Mouse (Mus musculus): Measurements from ENCODE around the gene Klhl40.

The Klhl40 gene

GRCm38 (mm10) chr9:121826356-121826755 lies 48.9 kb downstream of the Klhl40 start:
- no peak for DNase-seq (ENCODE audit: low read depth, low spot score)

- no peak for DNase-seq (ENCODE audit: low read depth, low spot score)
Observed at GRCm38 (mm10) chr9:121828314-121828713, 50.9 kb downstream of the Klhl40 start.

GRCm38 (mm10) chr9:121829270-121829992 lies 52.0 kb downstream of the Klhl40 start:
- no peak for DNase-seq (ENCODE audit: low read depth, low spot score)

GRCm38 (mm10) chr9:121830243-121830955 lies 53.0 kb downstream of the Klhl40 start:
- peak; percentile 64 for DNase-seq (ENCODE audit: low read depth, low spot score)

- DNase-seq (ENCODE audit: low read depth, low spot score) = peak; percentile 92
Observed at GRCm38 (mm10) chr9:121830956-121831293, 53.5 kb downstream of the Klhl40 start.

All from 3T3-L1 (cell line).